Mouse (Mus musculus) embryo, embryonic 11.5 days (tissue): ENCODE data around the gene Fat2.

ENCODE experiments used
- DNase-seq: peaks from one replicate; pipeline ENCODE4 v3.0.0-alpha.2; 2012; ENCODE audit warnings: low read depth, low spot score

The Fat2 gene

GRCm38 (mm10) chr11:55329868-55330772 lies 6.2 kb downstream of the Fat2 start:
- no peak for DNase-seq

GRCm38 (mm10) chr11:55327558-55328409 lies 8.6 kb downstream of the Fat2 start:
- no peak for DNase-seq

GRCm38 (mm10) chr11:55327111-55327510 lies 9.3 kb downstream of the Fat2 start:
- no peak for DNase-seq

GRCm38 (mm10) chr11:55326211-55326610 lies 10.2 kb downstream of the Fat2 start:
- no peak for DNase-seq

GRCm38 (mm10) chr11:55323854-55324253 lies 12.5 kb downstream of the Fat2 start:
- no peak for DNase-seq

GRCm38 (mm10) chr11:55320990-55321389 lies 15.4 kb downstream of the Fat2 start:
- no peak for DNase-seq

GRCm38 (mm10) chr11:55315966-55316365 lies 20.4 kb downstream of the Fat2 start:
- DNase-seq, result no peak

GRCm38 (mm10) chr11:55314704-55315047 lies 21.7 kb downstream of the Fat2 start:
- no peak for DNase-seq

- DNase-seq, result no peak
Observed at GRCm38 (mm10) chr11:55313768-55314703, 22.3 kb downstream of the Fat2 start.

- DNase-seq, result no peak
Observed at GRCm38 (mm10) chr11:55302350-55302749, 34.0 kb downstream of the Fat2 start.

GRCm38 (mm10) chr11:55293179-55293578 lies 43.2 kb downstream of the Fat2 start:
- DNase-seq, result no peak

GRCm38 (mm10) chr11:55291901-55292300 lies 44.5 kb downstream of the Fat2 start:
- no peak for DNase-seq

- DNase-seq, result no peak
Observed at GRCm38 (mm10) chr11:55289851-55290391, 46.4 kb downstream of the Fat2 start.

- DNase-seq, result no peak
Observed at GRCm38 (mm10) chr11:55274756-55275155, 61.6 kb downstream of the Fat2 start.

- no peak for DNase-seq
Observed at GRCm38 (mm10) chr11:55268580-55268979, 67.8 kb downstream of the Fat2 start.

- no peak for DNase-seq
Observed at GRCm38 (mm10) chr11:55265647-55266046, 70.7 kb downstream of the Fat2 start.

- no peak for DNase-seq
Observed at GRCm38 (mm10) chr11:55264318-55264717, 72.0 kb downstream of the Fat2 start.

GRCm38 (mm10) chr11:55262000-55262399 lies 74.4 kb downstream of the Fat2 start:
- no peak for DNase-seq

- DNase-seq, result no peak
Observed at GRCm38 (mm10) chr11:55261105-55261504, 75.3 kb downstream of the Fat2 start.

- DNase-seq, result no peak
Observed at GRCm38 (mm10) chr11:55253391-55253790, 83.0 kb downstream of the Fat2 start.

GRCm38 (mm10) chr11:55250527-55250926 lies 85.8 kb downstream of the Fat2 start:
- DNase-seq, result no peak
